Comparison of ENCODE assay signal across 9 mouse cellular contexts in the genomic region with DNA sequence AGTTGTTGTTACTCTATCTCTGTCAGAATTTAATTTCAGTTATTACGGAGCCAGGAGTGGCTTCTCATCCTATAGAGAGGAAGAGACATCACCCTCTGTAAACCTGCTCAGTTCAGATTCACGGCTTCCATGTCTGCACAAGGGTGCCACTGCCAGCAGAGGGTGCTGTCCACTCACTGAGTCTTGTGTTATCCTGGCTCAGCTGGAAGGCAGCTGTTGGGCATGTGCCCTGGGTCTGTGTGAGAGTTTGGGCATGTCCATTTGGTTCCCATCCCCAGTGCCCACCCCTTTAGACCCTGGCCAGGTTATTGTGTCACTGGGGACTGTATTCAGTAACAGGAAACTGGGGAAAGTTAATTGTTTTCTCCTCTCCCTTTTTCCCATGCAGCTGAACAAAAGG. TPM values are rescaled to one million over a fixed set of nuclear protein-coding genes. Genes with fewer than 3 reads are reported as not detected.
DNase-seq lines count a peak whose midpoint lies in the region; ATAC-seq and TF ChIP-seq lines count a peak whose summit lies in the region.
"Had no signal": no experiment of that assay in that cellular context is flagged by ENCODE, and none has a peak within 500 bp of the region (broad histone marks: within the 10 kb centered on the region; RNA-seq: fewer than 3 reads in every experiment).

No protein-coding gene starts in this region.

- peak; percentile 62; the same call in 1 of the 2 replicates for ATAC-seq in embryonic facial prominence, embryonic 11.5 days (replicated peaks; ENCODE audit: insufficient number of reproducible peaks, low FRiP score, low TSS enrichment, low read depth)
- peak; percentile 61; the same call in 1 of the 2 replicates for ATAC-seq in heart, embryonic 12.5 days (ENCODE audit: insufficient number of reproducible peaks, low FRiP score)
- peak; percentile 57; the same call in 1 of the 2 replicates for ATAC-seq in liver, postnatal 0 days

- whole genome bisulfite sequencing in embryonic facial prominence, embryonic 11.5 days: 41% methylated on average over 2 of the region's 2 CpGs
- 31% methylated on average over 2 of the region's 2 CpGs for WGBS in heart, embryonic 12.5 days
- 33% methylated on average over 2 of the region's 2 CpGs for WGBS in liver, postnatal 0 days (ENCODE audit: insufficient replicate concordance)

- H3K9me3 ChIP-seq in embryonic facial prominence, embryonic 11.5 days (replicated peaks; ENCODE audit: control insufficient read depth, low read length): no peaks in the 10 kb centered on the region
- no peaks in the 10 kb centered on the region for H3K9me3 ChIP-seq in heart, embryonic 12.5 days (replicated peaks)
- H3K9me3 ChIP-seq in liver, postnatal 0 days (ENCODE audit: low read length): no peaks in the 10 kb centered on the region
- H3K9me3 ChIP-seq: hindbrain, embryonic 15.5 days had no signal

- peak; percentile 98 for TF ChIP-seq CTCF in liver, postnatal 0 days (IDR thresholded peaks at IDR 0.05; ENCODE audit: low read depth)

- no peaks in the 10 kb centered on the region for H3K36me3 ChIP-seq in embryonic facial prominence, embryonic 11.5 days (replicated peaks; ENCODE audit: control insufficient read depth, insufficient read depth, low read depth, low read length)
- peaks cover 19% of the 10 kb centered on the region for H3K36me3 ChIP-seq in heart, embryonic 12.5 days
- peaks cover 10% of the 10 kb centered on the region for H3K36me3 ChIP-seq in liver, postnatal 0 days (replicated peaks; ENCODE audit: insufficient read depth, low read length)
- H3K36me3 ChIP-seq: hindbrain, embryonic 15.5 days had no signal

- H3K4me2 ChIP-seq in embryonic facial prominence, embryonic 11.5 days (ENCODE audit: low read depth, low read length): no peak overlapping the region
- H3K4me2 ChIP-seq in heart, embryonic 12.5 days: no peak overlapping the region
- no peak overlapping the region for H3K4me2 ChIP-seq in liver, postnatal 0 days (ENCODE audit: low read depth, low read length)
- H3K4me2 ChIP-seq: hindbrain, embryonic 15.5 days had no signal

- H3K4me3 ChIP-seq in embryonic facial prominence, embryonic 11.5 days (ENCODE audit: low read depth, low read length): no peak overlapping the region
- no peak overlapping the region for H3K4me3 ChIP-seq in heart, embryonic 12.5 days
- no peak overlapping the region for H3K4me3 ChIP-seq in liver, postnatal 0 days (ENCODE audit: low read depth, low read length)
- H3K4me3 ChIP-seq: hindbrain, embryonic 15.5 days had no signal

- no peaks in the 10 kb centered on the region for H3K27me3 ChIP-seq in embryonic facial prominence, embryonic 11.5 days (ENCODE audit: control insufficient read depth, insufficient read depth, low read length)
- H3K27me3 ChIP-seq in heart, embryonic 12.5 days (replicated peaks): no peaks in the 10 kb centered on the region
- no peaks in the 10 kb centered on the region for H3K27me3 ChIP-seq in liver, postnatal 0 days (ENCODE audit: insufficient read depth, low read length)
- H3K27me3 ChIP-seq: hindbrain, embryonic 15.5 days had no signal

- TF ChIP-seq EP300 in liver, postnatal 0 days (IDR thresholded peaks at IDR 0.05; ENCODE audit: low read depth): no peak

- peak; percentile 87 for DNase-seq in CD4-positive, CD25-positive, alpha-beta regulatory T cell, adult 2 months (ENCODE audit: low read depth, low spot score)
- DNase-seq in adrenal gland, adult 8-10 months: peak; percentile 55
- peak; percentile 87 for DNase-seq in embryonic facial prominence, embryonic 11.5 days (ENCODE audit: low spot score)
- DNase-seq in kidney, postnatal 4 days: peak; percentile 90 to 91
- DNase-seq in liver, postnatal 0 days: peak; percentile 85
- DNase-seq in ovary, postnatal 36 days (ENCODE audit: low spot score): peak; percentile 75
- DNase-seq in thymus, postnatal 10 days (ENCODE audit: low spot score in 2 of 2): peak; percentile 45 to 79

- H3K4me1 ChIP-seq in embryonic facial prominence, embryonic 11.5 days (ENCODE audit: control insufficient read depth, insufficient read depth, low read length): no peaks in the 10 kb centered on the region
- no peaks in the 10 kb centered on the region for H3K4me1 ChIP-seq in heart, embryonic 12.5 days (replicated peaks)
- no peaks in the 10 kb centered on the region for H3K4me1 ChIP-seq in liver, postnatal 0 days (ENCODE audit: insufficient read depth)
- H3K4me1 ChIP-seq: hindbrain, embryonic 15.5 days had no signal

- no peak overlapping the region for H3K27ac ChIP-seq in embryonic facial prominence, embryonic 11.5 days (replicated peaks; ENCODE audit: low read depth, low read length)
- no peak overlapping the region for H3K27ac ChIP-seq in heart, embryonic 12.5 days (ENCODE audit: poor library complexity, severe bottlenecking)
- H3K27ac ChIP-seq in liver, postnatal 0 days (ENCODE audit: low read depth): no peak overlapping the region
- H3K27ac ChIP-seq: hindbrain, embryonic 15.5 days had no signal

- no peak overlapping the region for H3K9ac ChIP-seq in embryonic facial prominence, embryonic 11.5 days (replicated peaks; ENCODE audit: low read length)
- no peak overlapping the region for H3K9ac ChIP-seq in heart, embryonic 12.5 days
- H3K9ac ChIP-seq in liver, postnatal 0 days (replicated peaks): no peak overlapping the region
- H3K9ac ChIP-seq: hindbrain, embryonic 15.5 days had no signal

RNA-seq across cellular contexts. Expression of a gene that starts 55.7 kb away (rescaled TPM):
- total RNA-seq in adrenal gland, adult 8-10 months (2022): 10 to 100 TPM; 31.0 to 54.6 (median 51.0) TPM
- 24.7 and 29.2 TPM in 2 replicates for polyA plus RNA-seq in embryonic facial prominence, embryonic 11.5 days (2014; fragmentation: Nextera tagmentation; extraction: Ambion mirVana)
- polyA plus RNA-seq in heart, embryonic 12.5 days (2016; fragmentation: Nextera tagmentation; extraction: Ambion mirVana): 21.1 and 21.5 TPM in 2 replicates
- polyA plus RNA-seq in liver, postnatal 0 days (2015; fragmentation: Nextera tagmentation; extraction: Ambion mirVana): 4.4 and 5.2 TPM in 2 replicates

RNA-seq across cellular contexts. Expression of a gene that starts 55.8 kb away (rescaled TPM):
- total RNA-seq in adrenal gland, adult 8-10 months (2022): 10 to 100 TPM; 24.7 to 41.9 (median 33.3) TPM
- polyA plus RNA-seq in embryonic facial prominence, embryonic 11.5 days (2014; fragmentation: Nextera tagmentation; extraction: Ambion mirVana): 16.8 and 17.9 TPM in 2 replicates
- 13.4 and 14.7 TPM in 2 replicates for polyA plus RNA-seq in heart, embryonic 12.5 days (2016; fragmentation: Nextera tagmentation; extraction: Ambion mirVana)
- 4.7 TPM in 2 replicates for polyA plus RNA-seq in liver, postnatal 0 days (2015; fragmentation: Nextera tagmentation; extraction: Ambion mirVana)
